Mouse (Mus musculus) liver, postnatal 0 days (tissue): ENCODE data around the gene Mrps17. TPM values are rescaled to one million over a fixed set of nuclear protein-coding genes. Genes with fewer than 3 reads are reported as not detected.

Source experiments
- ATAC-seq: fragments of 200-750 bp; cut with Nextera tagmentation; 2 replicates; pipeline ENCODE4 v1.8.0; 2017; ENCODE audit warnings: mild to moderate bottlenecking, moderate library complexity
- DNase-seq: peaks from one replicate; pipeline ENCODE4 v3.0.0-alpha.2; 2016
- H3K27ac ChIP-seq: fragments of 300-500 bp; sonication (generic); 2 replicates; pipeline ENCODE4 v1.5.1; 2014; ENCODE audit warnings: antibody characterized with exemption, moderate library complexity, mild to moderate bottlenecking, low read depth
- H3K27me3 ChIP-seq: fragments of 300-500 bp; sonication (generic); 2 replicates; pipeline ENCODE4 v1.6.1; 2014; ENCODE audit warnings: low read length, control low read depth, mixed read lengths; ENCODE audit not compliant: insufficient read depth
- H3K36me3 ChIP-seq: fragments of 300-500 bp; sonication (generic); replicated peaks from 2 replicates; pipeline ENCODE4 v1.6.1; 2014; ENCODE audit warnings: mild to moderate bottlenecking, control low read depth, low read length, moderate library complexity, mixed read lengths; ENCODE audit not compliant: insufficient read depth
- H3K4me1 ChIP-seq: fragments of 300-500 bp; sonication (generic); 2 replicates; pipeline ENCODE4 v1.6.1; 2014; ENCODE audit warnings: antibody characterized with exemption, mild to moderate bottlenecking, control low read depth; ENCODE audit not compliant: insufficient read depth
- H3K4me2 ChIP-seq: fragments of 300-500 bp; sonication (generic); 2 replicates; pipeline ENCODE4 v1.6.1; 2014; ENCODE audit warnings: low read depth, mild to moderate bottlenecking, low read length, moderate library complexity, mixed read lengths
- H3K4me3 ChIP-seq: fragments of 300-500 bp; sonication (generic); 2 replicates; pipeline ENCODE4 v1.5.1; 2014; ENCODE audit warnings: low read depth, low read length
- H3K9ac ChIP-seq: fragments of 300-500 bp; sonication (generic); replicated peaks from 2 replicates; pipeline ENCODE4 v1.6.1; 2014; ENCODE audit warnings: mild to moderate bottlenecking, moderate library complexity
- H3K9me3 ChIP-seq: fragments of 300-500 bp; sonication (generic); 2 replicates; pipeline ENCODE4 v1.6.1; 2016; ENCODE audit warnings: mild to moderate bottlenecking, control low read depth, low read length, mixed read lengths
- CTCF ChIP-seq: sonication (generic); IDR thresholded peaks from 2 replicates; pipeline ENCODE4 v1.5.1; 2016; ENCODE audit warnings: antibody characterized with exemption, low read depth
- EP300 ChIP-seq: IDR thresholded peaks from 2 replicates; pipeline ENCODE4 v1.6.1; 2016; ENCODE audit warnings: antibody characterized with exemption, low read depth, mild to moderate bottlenecking
- WGBS: fragments of 180-500 bp; shearing (Covaris S2); extraction: QIAGEN DNeasy Blood & Tissue Kit; methylation state at CpG from one replicate; pipeline ENCODE4 v1.1.7; 2014; ENCODE audit not compliant: insufficient replicate concordance; 5-methylcytosine and 5-hydroxymethylcytosine counted together
- polyA plus RNA-seq: library from polyadenylated mRNA; unstranded; fragments of >200 nt; fragmentation: Nextera tagmentation; extraction: Ambion mirVana; gene quantifications from 2 replicates; pipeline ENCODE4 v1.2.1, GENCODE M21; 2015

Gene Mrps17
- polyA plus RNA-seq, 1 experiment from 2014 or later = 130 TPM

DNA sequence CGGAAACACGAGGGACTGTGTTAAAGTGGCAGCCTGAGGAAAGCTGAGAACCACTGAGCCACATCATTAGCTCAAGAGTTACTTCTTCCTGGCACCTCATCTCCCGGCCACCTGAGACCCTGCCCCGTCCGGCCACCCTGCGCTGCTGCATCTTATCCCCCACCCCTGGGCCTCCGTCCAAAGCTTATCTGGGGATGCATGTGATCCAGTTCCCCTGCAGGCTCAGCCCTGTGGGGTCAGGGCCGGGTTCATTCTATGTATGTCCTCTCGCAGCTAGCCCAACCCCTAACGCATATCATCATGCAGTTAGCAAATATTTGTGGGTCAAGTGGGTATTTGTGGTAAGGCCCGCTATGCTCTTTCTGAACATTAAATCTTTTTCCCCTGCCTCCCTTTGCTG is 14.0 kb downstream of the Mrps17 start:
- ATAC-seq (no peak), DNase-seq (peak; percentile 60)
- Histone ChIP-seq H3K9ac (0 out of 2 replicates have a peak overlapping the region, but pooled peaks have one; percentile 28), H3K27me3 (no peaks in the 10 kb centered on the region), H3K4me2 (peak overlapping the region; percentile 49), H3K4me1 (peaks cover 35% of the 10 kb centered on the region), H3K4me3 (no peak overlapping the region), H3K36me3 (no peaks in the 10 kb centered on the region; the same call in 1 of the 2 replicates), H3K27ac (peak overlapping the region; percentile 77), H3K9me3 (no peaks in the 10 kb centered on the region)
- 22% methylated on average over 11 of the region's 11 CpGs for WGBS
- no peak for TF ChIP-seq CTCF
- no peak for TF ChIP-seq EP300

DNA sequence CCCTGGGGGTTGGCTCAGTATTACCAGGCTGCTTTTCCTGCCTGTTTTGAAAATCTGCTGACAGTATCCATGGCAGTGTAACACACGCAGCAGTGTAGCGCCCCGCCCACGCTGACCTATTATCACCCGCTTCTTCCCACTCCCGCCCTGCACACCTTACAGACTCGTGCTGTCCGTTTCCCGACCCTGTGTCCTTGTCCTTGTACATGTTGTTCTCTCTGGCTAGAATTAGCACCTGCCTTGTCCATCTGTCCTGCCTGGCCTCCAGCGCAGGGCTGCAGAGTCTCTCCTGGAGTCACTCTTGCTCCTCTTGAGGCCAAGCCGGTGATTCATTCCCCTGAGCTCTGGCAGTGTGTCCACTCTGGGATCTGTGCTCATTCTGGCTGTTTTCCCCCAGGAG is 15.0 kb downstream of the Mrps17 start:
- no peaks in the 10 kb centered on the region; the same call in 1 of the 2 replicates for H3K36me3 ChIP-seq
- no peak overlapping the region for H3K4me3 ChIP-seq
- no peaks in the 10 kb centered on the region for H3K27me3 ChIP-seq
- H3K9ac ChIP-seq = 0 out of 2 replicates have a peak overlapping the region, but pooled peaks have one; percentile 4
- DNase-seq (peak; percentile 74), ATAC-seq (peak; percentile 74)
- H3K4me1 ChIP-seq = peaks cover 31% of the 10 kb centered on the region
- H3K27ac ChIP-seq = peak overlapping the region; percentile 77
- WGBS = 39% methylated on average over 11 of the region's 11 CpGs
- H3K4me2 ChIP-seq = peak overlapping the region; percentile 49
- H3K9me3 ChIP-seq = no peaks in the 10 kb centered on the region
- TF ChIP-seq CTCF (no peak), EP300 (peak; percentile 38)

- TF ChIP-seq CTCF (no peak), EP300 (no peak)
- Histone ChIP-seq H3K4me1 (peaks cover 31% of the 10 kb centered on the region), H3K36me3 (no peaks in the 10 kb centered on the region; the same call in 1 of the 2 replicates), H3K4me3 (no peak overlapping the region), H3K27me3 (no peaks in the 10 kb centered on the region), H3K4me2 (no peak overlapping the region), H3K9me3 (no peaks in the 10 kb centered on the region), H3K27ac (peak overlapping the region; percentile 77), H3K9ac (no peak overlapping the region)
- 66% methylated on average over 5 of the region's 5 CpGs for WGBS
- ATAC-seq (no peak), DNase-seq (no peak)
Measured at GRCm38 (mm10) chr5:129731021-129731420, 15.7 kb downstream of the Mrps17 start.

DNA sequence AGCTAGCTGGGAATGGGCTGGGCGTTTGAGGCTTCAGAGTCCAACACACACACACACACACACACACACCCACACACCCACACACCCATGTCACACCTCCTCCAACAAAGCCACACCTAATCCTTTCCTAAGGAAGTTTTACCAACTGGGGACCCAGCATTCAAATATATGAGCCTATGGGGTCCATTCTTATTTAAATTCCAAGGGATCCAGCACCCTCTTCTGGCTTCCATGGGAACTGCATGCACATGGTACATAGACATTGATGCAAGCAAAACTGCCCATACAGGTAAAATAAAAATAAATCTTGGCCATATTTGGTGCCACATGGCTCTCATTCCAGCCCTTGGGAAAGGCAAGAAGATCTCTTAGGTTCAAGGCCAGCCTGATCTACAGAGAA is 25.7 kb downstream of the Mrps17 start:
- Histone ChIP-seq H3K27me3 (no peaks in the 10 kb centered on the region), H3K36me3 (peaks cover 6% of the 10 kb centered on the region; the same call in 1 of the 2 replicates), H3K4me1 (peaks cover 12% of the 10 kb centered on the region), H3K9me3 (no peaks in the 10 kb centered on the region), H3K27ac (no peak overlapping the region), H3K4me2 (no peak overlapping the region), H3K4me3 (no peak overlapping the region), H3K9ac (no peak overlapping the region)
- ATAC-seq (no peak), DNase-seq (peak; percentile 58)
- TF ChIP-seq CTCF (peak; percentile 80), EP300 (no peak)
- WGBS = 93% methylated on average over 1 of the region's 1 CpGs

GRCm38 (mm10) chr5:129742903-129743488 is 27.7 kb downstream of the Mrps17 start:
- Histone ChIP-seq H3K4me3 (no peak overlapping the region), H3K27ac (peak overlapping the region; percentile 71), H3K4me1 (peaks cover 12% of the 10 kb centered on the region), H3K27me3 (no peaks in the 10 kb centered on the region), H3K4me2 (no peak overlapping the region), H3K9me3 (no peaks in the 10 kb centered on the region), H3K9ac (no peak overlapping the region), H3K36me3 (peaks cover 14% of the 10 kb centered on the region; the same call in 1 of the 2 replicates)
- TF ChIP-seq EP300 (no peak), CTCF (no peak)
- ATAC-seq (peak; percentile 85), DNase-seq (peak; percentile 30)
- WGBS = 39% methylated on average over 7 of the region's 7 CpGs

GRCm38 (mm10) chr5:129744050-129744449 is 28.8 kb downstream of the Mrps17 start:
- WGBS = 42% methylated on average over 6 of the region's 6 CpGs
- Histone ChIP-seq H3K4me2 (peak overlapping the region; percentile 33), H3K27ac (peak overlapping the region; percentile 71), H3K36me3 (peaks cover 21% of the 10 kb centered on the region), H3K4me3 (no peak overlapping the region), H3K4me1 (peaks cover 12% of the 10 kb centered on the region), H3K27me3 (no peaks in the 10 kb centered on the region), H3K9me3 (no peaks in the 10 kb centered on the region), H3K9ac (no peak overlapping the region)
- ATAC-seq (no peak), DNase-seq (no peak)
- TF ChIP-seq EP300 (no peak), CTCF (no peak)
